Mouse (Mus musculus) cerebellum, adult 2 months (tissue): ENCODE measurements around the gene Kcnip1.

Experiments
- CTCF ChIP-seq: fragments of 200-500 bp; IDR thresholded peaks from 2 replicates; pipeline ENCODE4 v1.5.1; 2011; ENCODE audit warnings: low read depth, mild to moderate bottlenecking, control low read depth, low read length, moderate library complexity, borderline replicate concordance; ENCODE audit not compliant: insufficient read depth
- POLR2A ChIP-seq: fragments of 200-500 bp; IDR thresholded peaks from 2 replicates; pipeline ENCODE4 v1.6.1; 2011; ENCODE audit warnings: low read length, control low read depth, borderline replicate concordance; ENCODE audit not compliant: insufficient read depth

GRCm38 (mm10) chr11:33732358-33732757, 260.6 kb downstream of the Kcnip1 start:
- no peak for TF ChIP-seq CTCF
- TF ChIP-seq POLR2A = no peak
